Mouse (Mus musculus): ENCODE results near the gene Adnp.
"Not testable (repeated sequence)": the region's sequence is repeated elsewhere in the genome, so short reads cannot be mapped to it uniquely, and the experiment has no call there.

The Adnp gene

DNA sequence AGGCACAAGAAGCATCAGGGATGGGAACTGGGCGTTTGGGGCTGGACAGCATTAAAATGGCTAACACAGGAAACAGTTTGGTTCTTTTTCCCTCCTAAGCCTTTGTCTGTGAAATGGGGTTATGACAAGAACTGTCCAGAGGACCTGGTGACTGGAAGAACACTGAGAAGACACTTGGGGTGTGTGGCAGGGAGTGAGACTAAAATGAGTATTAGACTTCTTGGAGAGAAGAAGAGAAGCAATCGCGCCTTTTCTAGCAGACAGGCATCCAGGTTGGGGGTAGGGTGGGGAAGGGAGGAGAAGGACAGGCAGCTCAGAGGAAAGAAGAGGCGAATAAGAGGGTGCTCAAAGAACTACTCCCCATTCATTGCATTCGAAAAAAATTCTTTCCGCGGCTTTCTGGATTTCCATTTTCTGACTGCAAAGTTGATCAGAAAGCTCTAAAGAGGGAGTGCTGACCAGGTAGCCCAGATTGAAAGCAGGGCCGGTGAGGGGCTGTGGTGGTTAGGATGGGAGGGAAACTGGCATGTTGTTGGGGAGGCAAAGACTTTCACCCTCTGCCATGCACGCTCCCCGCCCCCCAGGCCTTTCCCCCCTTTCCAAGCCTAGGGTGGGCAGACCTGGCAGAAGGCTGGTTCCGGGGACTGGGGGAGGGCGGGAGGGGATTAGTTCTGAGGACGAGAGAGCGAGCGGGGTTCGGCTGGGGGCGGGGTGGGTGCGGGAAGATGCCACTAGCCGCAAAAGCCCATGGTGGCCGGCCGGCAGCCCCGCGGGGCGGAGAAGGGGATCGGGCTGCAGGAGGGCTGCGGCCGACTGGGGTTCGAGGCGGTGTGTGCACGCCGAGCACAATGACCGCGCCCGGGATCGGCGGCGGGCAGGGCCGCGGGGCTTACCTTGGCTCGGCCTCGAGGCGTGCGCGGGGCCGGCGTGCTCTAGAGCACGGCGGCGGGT, 956 bp downstream of the Adnp start:
- DNase-seq (ENCODE audit: low read depth, low spot score) = no peak

GRCm38 (mm10) chr2:168205265-168205664, 1.6 kb downstream of the Adnp start:
- peak; percentile 99 for DNase-seq (ENCODE audit: low read depth, low spot score)

GRCm38 (mm10) chr2:168204476-168204999, 2.4 kb downstream of the Adnp start:
- DNase-seq (ENCODE audit: low read depth, low spot score) = no peak

GRCm38 (mm10) chr2:168200014-168200691, 6.8 kb downstream of the Adnp start:
- peak; percentile 32 for DNase-seq (ENCODE audit: low read depth, low spot score)

DNA sequence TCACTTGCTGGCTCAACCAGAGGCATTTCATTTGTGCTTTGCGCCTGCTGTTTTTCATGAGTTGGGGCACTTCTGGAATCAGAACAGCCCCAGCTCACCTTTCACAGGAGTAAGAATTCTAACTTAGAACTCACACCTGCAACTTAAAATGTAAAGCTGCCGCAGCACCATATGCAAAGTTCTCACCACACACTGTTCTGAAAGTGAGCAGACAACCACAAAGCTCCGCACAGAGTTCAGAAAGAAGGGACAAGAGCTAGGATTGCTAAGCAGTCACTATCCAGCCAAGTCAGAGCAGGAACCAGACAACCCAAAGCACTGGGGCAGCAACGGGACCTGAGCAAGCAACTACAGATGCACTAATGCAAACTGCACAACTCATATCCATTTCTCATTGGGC, 7.4 kb downstream of the Adnp start:
- no peak for DNase-seq (ENCODE audit: low read depth, low spot score)

DNA sequence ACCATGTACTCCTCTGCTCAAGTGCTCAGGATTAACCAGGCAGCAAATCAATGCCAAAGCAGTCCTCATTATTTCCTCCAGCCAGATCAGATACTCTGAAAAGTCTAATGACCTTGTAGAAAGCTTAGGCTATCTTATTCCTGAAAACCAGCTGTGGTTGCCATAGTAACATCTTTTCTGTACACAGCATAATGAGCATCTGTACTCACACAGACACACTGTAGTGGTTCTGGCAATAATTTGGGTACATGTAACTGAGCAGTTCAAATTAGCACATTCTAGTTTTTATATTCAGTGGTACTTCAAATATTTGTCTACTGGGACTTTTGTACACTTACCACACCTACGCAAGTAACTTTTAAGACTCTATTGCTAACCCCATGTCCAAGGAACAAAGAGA, 8.5 kb downstream of the Adnp start:
- DNase-seq (ENCODE audit: low read depth, low spot score) = no peak

DNA sequence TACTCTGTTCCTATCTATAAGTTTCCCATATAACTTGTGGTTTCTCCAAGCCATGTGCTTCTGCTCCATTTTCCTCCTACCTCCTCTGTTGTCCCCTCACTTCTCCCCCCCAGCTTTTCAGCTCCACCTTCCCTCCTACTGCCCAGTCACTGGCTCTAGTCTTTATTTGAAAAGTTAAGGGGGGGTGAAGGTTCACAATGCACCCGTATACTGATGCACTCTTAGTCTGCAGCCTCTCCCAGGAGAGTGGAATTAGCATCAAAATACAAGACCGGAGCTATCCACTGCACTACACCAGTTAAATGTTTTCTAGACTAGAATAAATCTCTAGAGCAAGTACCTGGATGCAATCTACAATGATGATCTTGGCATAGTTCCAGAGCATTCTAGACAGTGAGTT, 11.2 kb downstream of the Adnp start:
- DNase-seq (ENCODE audit: low read depth, low spot score) = no peak

DNA sequence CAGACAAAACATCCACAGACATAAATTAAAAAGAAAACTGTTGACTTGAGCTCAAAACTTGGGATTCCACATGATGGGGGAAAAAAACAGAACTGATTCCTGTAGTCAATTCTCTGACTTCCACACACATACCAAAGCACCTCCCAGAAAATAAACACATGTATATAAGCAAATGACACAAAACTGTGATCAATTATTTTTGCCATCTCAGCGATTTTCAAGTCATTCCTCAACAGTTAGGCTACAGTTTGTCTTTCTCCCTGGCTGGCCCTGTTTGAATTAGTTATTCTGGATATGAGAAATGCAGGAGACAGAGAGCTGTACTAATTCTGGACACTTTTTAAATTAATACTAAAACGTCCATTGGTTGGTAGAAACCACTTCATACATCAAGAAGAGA, 13.2 kb downstream of the Adnp start:
- no peak for DNase-seq (ENCODE audit: low read depth, low spot score)

GRCm38 (mm10) chr2:168191856-168192255, 15.1 kb downstream of the Adnp start:
- peak; percentile 62 for DNase-seq (ENCODE audit: low read depth, low spot score)

DNA sequence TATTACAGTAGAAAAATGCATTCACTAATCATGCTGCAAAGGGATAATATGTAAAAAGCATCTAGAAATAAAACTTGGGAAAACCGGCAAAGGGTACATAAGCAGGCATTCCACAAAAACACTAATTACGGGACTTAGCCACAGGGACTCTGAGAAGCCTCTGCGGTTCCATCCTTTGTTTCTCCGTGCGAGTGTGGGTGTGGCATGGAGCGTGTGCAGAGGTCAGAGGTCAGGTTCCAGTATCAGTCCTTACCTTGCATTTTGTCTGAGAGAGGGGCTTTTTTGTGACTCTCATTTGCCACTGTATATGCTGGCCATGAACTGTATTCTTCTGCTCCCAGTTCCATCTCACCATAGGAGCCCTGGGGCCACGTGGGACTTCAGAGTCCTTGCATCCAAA, 31.0 kb downstream of the Adnp start:
- no peak for DNase-seq (ENCODE audit: low read depth, low spot score)

GRCm38 (mm10) chr2:168170167-168170685, 36.7 kb downstream of the Adnp start:
- no peak for DNase-seq (ENCODE audit: low read depth, low spot score)

DNA sequence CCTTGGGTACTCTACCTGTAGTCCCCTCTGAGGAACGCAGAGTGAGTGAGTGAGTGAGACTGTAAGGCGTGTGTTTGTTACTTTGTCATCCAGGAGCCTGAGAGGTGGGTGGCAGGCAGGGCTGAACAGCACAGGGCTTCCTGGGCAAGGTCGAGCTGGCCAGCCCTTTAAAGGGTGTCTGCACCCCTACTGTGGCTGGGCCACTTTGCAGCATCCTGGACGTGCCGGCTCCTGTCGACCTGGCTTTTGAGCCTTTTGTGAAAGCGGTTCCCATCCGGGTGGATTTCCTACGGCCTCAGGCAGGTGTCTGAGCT, 37.2 kb downstream of the Adnp start:
- no peak for DNase-seq (ENCODE audit: low read depth, low spot score)

GRCm38 (mm10) chr2:168168892-168169799, 37.8 kb downstream of the Adnp start:
- DNase-seq (ENCODE audit: low read depth, low spot score) = peak; percentile 33

- DNase-seq (ENCODE audit: low read depth, low spot score) = peak; percentile 62
Measured at GRCm38 (mm10) chr2:168167781-168168180, 39.1 kb downstream of the Adnp start.

- no peak for DNase-seq (ENCODE audit: low read depth, low spot score)
Measured at GRCm38 (mm10) chr2:168166750-168167460, 40.0 kb downstream of the Adnp start.

GRCm38 (mm10) chr2:168161978-168162377, 44.9 kb downstream of the Adnp start:
- no peak for DNase-seq (ENCODE audit: low read depth, low spot score)

DNA sequence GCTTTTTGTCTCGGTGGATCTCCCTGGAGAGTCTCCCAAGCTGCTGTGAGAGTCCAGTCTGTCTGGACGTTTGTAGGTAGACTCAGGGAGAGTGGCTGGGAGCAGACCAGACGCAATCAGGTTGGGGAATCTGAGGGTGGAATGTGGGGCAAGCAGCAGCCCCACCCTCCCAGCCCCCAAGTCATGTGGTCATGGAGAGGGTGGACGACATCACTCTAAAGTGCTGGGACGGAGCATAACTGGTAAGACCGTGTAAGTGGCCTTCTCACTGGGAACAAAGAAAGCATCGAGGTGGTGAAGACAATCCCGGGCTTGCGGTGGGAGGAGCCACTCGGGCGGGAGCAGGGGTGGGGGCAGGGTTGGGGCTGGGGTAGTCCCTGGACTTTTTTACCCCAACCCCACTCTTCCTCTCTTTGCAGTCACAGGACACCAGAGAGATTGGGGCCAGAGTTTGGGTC, 45.4 kb downstream of the Adnp start:
- no peak for DNase-seq (ENCODE audit: low read depth, low spot score)

GRCm38 (mm10) chr2:168160370-168160930, 46.5 kb downstream of the Adnp start:
- DNase-seq (ENCODE audit: low read depth, low spot score) = no peak

- DNase-seq (ENCODE audit: low read depth, low spot score) = no peak
Measured at GRCm38 (mm10) chr2:168158911-168159711, 47.8 kb downstream of the Adnp start.

DNA sequence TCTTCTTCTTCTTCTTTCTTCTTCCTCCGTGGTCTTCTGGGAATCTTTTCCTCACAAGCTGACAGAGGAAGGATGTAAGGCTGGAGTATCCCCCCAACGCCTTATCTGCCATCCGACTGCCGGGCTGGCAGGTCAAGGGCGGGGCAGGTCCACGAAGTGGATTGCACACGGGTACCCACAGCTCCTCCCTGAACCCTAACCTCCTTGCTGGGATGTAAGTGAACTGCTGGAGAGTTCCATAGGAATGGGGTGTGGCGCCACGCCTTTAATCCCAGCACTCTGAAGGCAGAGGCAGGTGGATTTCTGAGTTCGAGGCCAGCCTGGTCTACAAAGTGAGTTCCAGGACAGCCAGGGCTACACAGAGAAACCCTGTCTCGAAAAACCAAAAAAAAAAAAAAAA, 48.9 kb downstream of the Adnp start:
- not testable (repeated sequence) for DNase-seq (ENCODE audit: low read depth, low spot score)
